Mouse (Mus musculus): ENCODE data around the gene Mbtps1. TPM values are rescaled to one million over a fixed set of nuclear protein-coding genes. Genes with fewer than 3 reads are reported as not detected.

Gene Mbtps1
- polyA plus RNA-seq (2017; shearing (Covaris generic)), result 114 TPM

DNA sequence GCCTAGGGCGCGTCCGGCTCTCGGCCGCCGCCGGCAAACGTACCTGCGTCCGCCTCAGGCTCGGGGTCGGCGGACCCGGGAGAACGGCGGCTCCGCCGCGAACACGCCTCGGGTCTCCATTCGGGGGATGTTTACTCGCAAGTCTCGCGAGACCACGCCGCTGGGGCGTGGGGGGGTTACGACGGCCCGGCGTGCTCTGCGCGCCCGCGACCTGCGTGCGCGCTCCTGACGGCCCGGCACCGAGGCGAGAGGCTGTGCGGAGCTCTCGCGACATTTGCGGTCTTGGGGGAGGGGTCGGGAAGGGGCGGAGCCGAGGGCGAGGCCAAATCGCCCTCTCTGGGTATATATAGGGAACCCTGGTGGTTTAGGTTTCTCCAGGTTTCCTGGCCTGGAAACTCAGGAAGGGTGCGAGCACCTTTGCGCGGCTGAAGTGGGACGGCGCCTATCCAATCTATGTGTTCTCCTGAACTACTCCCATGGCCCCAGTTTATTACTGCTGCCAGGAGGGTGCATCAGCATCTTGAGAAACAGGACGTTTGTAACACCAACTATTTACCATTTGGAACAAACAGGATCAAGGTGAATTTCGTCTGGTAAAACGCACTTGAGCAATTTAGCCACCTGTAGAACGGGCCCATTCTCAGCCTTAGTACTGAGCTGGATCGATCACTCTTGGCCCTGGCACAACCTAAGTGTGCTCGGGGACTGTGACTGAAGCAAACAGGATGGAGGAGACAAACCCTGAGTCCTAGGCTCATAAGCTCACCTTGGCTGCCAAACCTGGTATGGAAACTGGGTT, at the start of gene Mbtps1:
Gene Mbtps1 (minus strand): TSS at position 133 of the 799 bp plus-strand sequence.

DNA sequence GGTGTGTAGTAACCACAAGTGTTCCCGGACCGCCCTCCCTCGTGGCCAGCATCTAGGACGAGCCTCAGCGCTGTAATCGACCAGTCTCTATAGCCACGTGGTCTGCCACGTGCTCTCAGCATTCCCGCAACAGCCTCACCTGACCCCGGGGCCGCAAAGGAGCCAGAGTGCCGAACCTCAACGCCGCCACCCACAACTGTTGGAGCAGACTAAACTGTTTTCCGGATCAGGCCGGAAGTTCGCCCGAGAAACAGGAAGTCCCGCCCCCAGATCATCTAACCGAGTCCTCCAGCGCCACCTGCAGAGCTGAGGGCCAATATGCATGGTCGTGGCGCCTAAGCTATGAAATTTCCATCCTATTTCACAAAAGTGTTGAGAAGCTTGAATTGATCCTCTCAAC, 46.5 kb upstream of the Mbtps1 start, which contains the start of gene Taf1c:
Gene Taf1c (minus strand): TSS at position 227 of the 400 bp plus-strand sequence.

GRCm38 (mm10) chr8:119574437-119575365, 16.2 kb upstream of the Mbtps1 start, which contains the start of the genes Hsdl1 and Dnaaf1:
Hsdl1 (minus strand) TSS chr8:119575183.
Dnaaf1 (plus strand) TSS chr8:119575235.

DNA sequence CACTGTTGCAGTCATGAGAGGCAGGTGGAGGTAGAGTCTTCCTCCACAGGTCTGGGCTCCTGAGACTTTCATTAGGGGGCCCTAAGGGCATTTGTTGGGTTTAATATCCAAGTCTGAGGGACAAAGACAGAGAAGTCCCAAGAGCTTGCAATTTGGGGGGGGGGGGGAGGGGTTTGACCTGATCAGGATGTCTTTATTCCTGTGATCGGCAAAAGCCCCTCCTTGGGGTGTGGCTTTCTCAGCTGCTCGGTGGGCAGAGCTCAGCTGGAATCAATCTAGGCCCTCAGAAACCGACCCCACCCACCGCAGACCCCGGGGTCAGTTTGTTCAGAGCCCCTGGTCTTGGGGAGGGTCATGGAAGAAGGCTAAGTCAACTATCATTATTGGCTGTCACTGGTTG, 56.9 kb downstream of the Mbtps1 start, which contains the start of gene Slc38a8:
Gene Slc38a8 (minus strand): TSS at position 101 of the 400 bp plus-strand sequence.

Other genes starting within 250 kb of the Mbtps1 start
- 228 TPM for gene Hsbp1, start 214.2 kb downstream of the Mbtps1 start, polyA plus RNA-seq (2017; shearing (Covaris generic))
- 3.0 TPM for gene Mlycd, start 163.9 kb downstream of the Mbtps1 start, polyA plus RNA-seq (2017; shearing (Covaris generic))
- gene Osgin1, start 124.6 kb downstream of the Mbtps1 start, polyA plus RNA-seq (2017; shearing (Covaris generic)), result 28.2 TPM
- not detected for gene Necab2, start 112.0 kb downstream of the Mbtps1 start, polyA plus RNA-seq (2017; shearing (Covaris generic))
- 0.10 TPM for gene Slc38a8, start 57.0 kb downstream of the Mbtps1 start, polyA plus RNA-seq (2017; shearing (Covaris generic))
- 93.8 TPM for gene Hsdl1, start 16.4 kb upstream of the Mbtps1 start, polyA plus RNA-seq (2017; shearing (Covaris generic))
- not detected for gene Dnaaf1, start 16.5 kb upstream of the Mbtps1 start, polyA plus RNA-seq (2017; shearing (Covaris generic))
- 46.0 TPM for gene Taf1c, start 46.5 kb upstream of the Mbtps1 start, polyA plus RNA-seq (2017; shearing (Covaris generic))
- gene Adad2, start 54.0 kb upstream of the Mbtps1 start, polyA plus RNA-seq (2017; shearing (Covaris generic)), result not detected
- not detected for gene Kcng4, start 76.9 kb upstream of the Mbtps1 start, polyA plus RNA-seq (2017; shearing (Covaris generic))
- not detected for gene Wfdc1, start 107.6 kb upstream of the Mbtps1 start, polyA plus RNA-seq (2017; shearing (Covaris generic))
- not detected for gene Atp2c2, start 141.3 kb upstream of the Mbtps1 start, polyA plus RNA-seq (2017; shearing (Covaris generic))
- gene Tldc1, start 219.7 kb upstream of the Mbtps1 start, polyA plus RNA-seq (2017; shearing (Covaris generic)), result 12.8 TPM

Measured in CD4-positive, CD25-positive, alpha-beta regulatory T cell, adult 9 weeks (primary cell).